In genomic region chr16:50508673-50509528, GRCm38 (mm10) we compare ENCODE assay signal across 26 mouse cellular contexts.
A peak's percentile ranks its signal among the peaks of the same experiment; 100 is the strongest.
DNase-seq lines count a peak whose midpoint lies in the region; ATAC-seq and TF ChIP-seq lines count a peak whose summit lies in the region.
"Had no signal": no experiment of that assay in that cellular context is flagged by ENCODE, and none has a peak within 500 bp of the region (broad histone marks: within the 10 kb centered on the region; RNA-seq: fewer than 3 reads in every experiment).

No protein-coding gene starts in this region.

- WGBS in intestine, embryonic 15.5 days, result 63% methylated on average over 14 of the region's 14 CpGs
- 47% methylated on average over 14 of the region's 14 CpGs for WGBS in intestine, postnatal 0 days
- 75% methylated on average over 14 of the region's 14 CpGs for WGBS in liver, embryonic 11.5 days

- intact Hi-C loops in heart, postnatal 36 days (cut with DNase I), result no loop called here
- intact Hi-C loops in left cerebral cortex, postnatal 36 days (cut with DNase I), result no loop called here

- H3K9ac ChIP-seq in MEL (ENCODE audit: control insufficient read depth, low read depth, low read length, poor library complexity, severe bottlenecking), result no peak overlapping the region
- H3K9ac ChIP-seq in intestine, embryonic 15.5 days, result no peak overlapping the region
- no peak overlapping the region for H3K9ac ChIP-seq in intestine, postnatal 0 days (ENCODE audit: low read depth, low read length)
- no peak overlapping the region for H3K9ac ChIP-seq in liver, embryonic 11.5 days (ENCODE audit: low read depth, low read length)
- H3K9ac ChIP-seq: embryonic facial prominence, embryonic 12.5 days; forebrain, embryonic 13.5 days; forebrain, embryonic 15.5 days had no signal

- TF ChIP-seq EP300 in MEL (IDR thresholded peaks at IDR 0.05; ENCODE audit: low read depth in 1 of 2, low read length in 2 of 2), result no peak

- H3K4me2 ChIP-seq in intestine, embryonic 15.5 days (replicated peaks), result no peak overlapping the region
- peak overlapping the region; percentile 45 for H3K4me2 ChIP-seq in intestine, postnatal 0 days (replicated peaks; ENCODE audit: low read depth)
- H3K4me2 ChIP-seq in liver, embryonic 11.5 days, result no peak overlapping the region
- H3K4me2 ChIP-seq: embryonic facial prominence, embryonic 12.5 days; forebrain, embryonic 13.5 days; forebrain, embryonic 15.5 days had no signal

- no peak overlapping the region for H3K27ac ChIP-seq in MEL (ENCODE audit: control insufficient read depth, low read depth, low read length)
- H3K27ac ChIP-seq in intestine, embryonic 15.5 days, result no peak overlapping the region
- peak overlapping the region; percentile 60 for H3K27ac ChIP-seq in intestine, postnatal 0 days (ENCODE audit: low read depth, low read length)
- no peak overlapping the region for H3K27ac ChIP-seq in liver, embryonic 11.5 days (ENCODE audit: low read depth, low read length)
- H3K27ac ChIP-seq: embryonic facial prominence, embryonic 10.5 days; embryonic facial prominence, embryonic 12.5 days; forebrain, embryonic 13.5 days; forebrain, embryonic 15.5 days had no signal

- no peaks in the 10 kb centered on the region for H3K9me3 ChIP-seq in MEL (replicated peaks; ENCODE audit: insufficient read depth, low read length)
- H3K9me3 ChIP-seq in intestine, embryonic 15.5 days, result no peaks in the 10 kb centered on the region
- no peaks in the 10 kb centered on the region for H3K9me3 ChIP-seq in intestine, postnatal 0 days (ENCODE audit: control insufficient read depth)
- no peaks in the 10 kb centered on the region for H3K9me3 ChIP-seq in liver, embryonic 11.5 days (ENCODE audit: control insufficient read depth, low read length)
- H3K9me3 ChIP-seq: embryonic facial prominence, embryonic 10.5 days; embryonic facial prominence, embryonic 12.5 days; forebrain, embryonic 13.5 days; forebrain, embryonic 15.5 days; G1E had no signal

- ATAC-seq in intestine, embryonic 15.5 days, result peak; percentile 95
- peak; percentile 93 for ATAC-seq in intestine, postnatal 0 days
- no peak for ATAC-seq in liver, embryonic 11.5 days (replicated peaks; ENCODE audit: low FRiP score)
- ATAC-seq: activated CD4-positive, CD25-positive, alpha-beta regulatory T cell, adult 4 months; CD4-positive, CD25-positive, alpha-beta regulatory T cell, adult 4 months; forebrain, embryonic 13.5 days; forebrain, embryonic 15.5 days; Patski had no signal

- H3K4me3 ChIP-seq in MEL (ENCODE audit: control insufficient read depth in 1 of 2, insufficient read depth in 1 of 2, low read depth in 2 of 2, low read length in 2 of 2), result 0 out of 4 replicates have a peak overlapping the region, but pooled peaks of 1 of the 2 experiments have one; percentile 4
- no peak overlapping the region for H3K4me3 ChIP-seq in intestine, embryonic 15.5 days (replicated peaks)
- no peak overlapping the region for H3K4me3 ChIP-seq in intestine, postnatal 0 days (ENCODE audit: low read depth, low read length)
- H3K4me3 ChIP-seq in liver, embryonic 11.5 days (ENCODE audit: low read depth, low read length), result no peak overlapping the region
- H3K4me3 ChIP-seq: embryonic facial prominence, embryonic 10.5 days; embryonic facial prominence, embryonic 12.5 days; forebrain, embryonic 13.5 days; forebrain, embryonic 15.5 days had no signal

- no peaks in the 10 kb centered on the region; a peak in 1 of 4 replicates for H3K27me3 ChIP-seq in MEL (ENCODE audit: control insufficient read depth in 1 of 2, insufficient read depth in 2 of 2, low read length in 2 of 2)
- no peaks in the 10 kb centered on the region for H3K27me3 ChIP-seq in intestine, embryonic 15.5 days (replicated peaks)
- no peaks in the 10 kb centered on the region for H3K27me3 ChIP-seq in intestine, postnatal 0 days (replicated peaks; ENCODE audit: control insufficient read depth, insufficient read depth, low read length)
- H3K27me3 ChIP-seq in liver, embryonic 11.5 days (replicated peaks; ENCODE audit: control insufficient read depth, insufficient read depth, low read length), result no peaks in the 10 kb centered on the region
- H3K27me3 ChIP-seq: CH12.LX; embryonic facial prominence, embryonic 12.5 days; forebrain, embryonic 13.5 days; forebrain, embryonic 15.5 days; Patski had no signal

- H3K79me2 ChIP-seq in MEL (ENCODE audit: control insufficient read depth, insufficient read depth, low read length, poor library complexity), result no peaks in the 10 kb centered on the region

- TF ChIP-seq CTCF in MEL (IDR thresholded peaks at IDR 0.05 in 2 of 3, conservative IDR thresholded peaks at IDR 0.05 in 1 of 3; ENCODE audit: control insufficient read depth in 1 of 3, insufficient read depth in 1 of 3, low read depth in 2 of 3, low read length in 3 of 3, poor library complexity in 1 of 3, severe bottlenecking in 1 of 3), result no peak
- no peak for TF ChIP-seq CTCF in intestine, postnatal 0 days (IDR thresholded peaks at IDR 0.05; ENCODE audit: low read depth)

- TF ChIP-seq POLR2A in MEL (IDR thresholded peaks at IDR 0.05; ENCODE audit: control insufficient read depth in 1 of 2, insufficient read depth in 1 of 2, low read depth in 1 of 2, low read length in 2 of 2, poor library complexity in 1 of 2), result no peak

- DNase-seq in heart, adult 11 months, result peak; percentile 56
- DNase-seq in heart, postnatal 36 days, result no peak
- DNase-seq in MEL (ENCODE audit: low read depth, low spot score), result peak; percentile 11
- no peak for DNase-seq in left cerebral cortex, postnatal 36 days (ENCODE audit: low spot score in 2 of 2)
- no peak for DNase-seq in liver, embryonic 11.5 days (ENCODE audit: low spot score)
- no peak for DNase-seq in layer of hippocampus, postnatal 36 days
- DNase-seq: adrenal gland, adult 8-10 months; adrenal gland, postnatal 14 days; adrenal gland, postnatal 36 days; B cell, adult 2 months; cerebellum, adult 11-12 months; cerebellum, adult 2 months; cerebellum, adult 9-10 months; cerebellum, postnatal 10 days; cerebellum, postnatal 25 days had no signal

- TF ChIP-seq RAD21 in MEL (IDR thresholded peaks at IDR 0.05; ENCODE audit: low read depth, low read length), result no peak

- H3K4me1 ChIP-seq in MEL (ENCODE audit: control insufficient read depth in 1 of 2, insufficient read depth in 2 of 2, low read length in 2 of 2), result no peaks in the 10 kb centered on the region
- H3K4me1 ChIP-seq in intestine, embryonic 15.5 days (replicated peaks), result no peaks in the 10 kb centered on the region
- H3K4me1 ChIP-seq in intestine, postnatal 0 days (replicated peaks; ENCODE audit: control insufficient read depth, insufficient read depth, low read length), result no peaks in the 10 kb centered on the region
- H3K4me1 ChIP-seq in liver, embryonic 11.5 days (replicated peaks; ENCODE audit: control insufficient read depth, insufficient read depth, low read length), result no peaks in the 10 kb centered on the region
- H3K4me1 ChIP-seq: embryonic facial prominence, embryonic 10.5 days; embryonic facial prominence, embryonic 12.5 days; forebrain, embryonic 13.5 days; forebrain, embryonic 15.5 days had no signal

- H3K36me3 ChIP-seq in MEL (ENCODE audit: control insufficient read depth in 1 of 2, insufficient read depth in 2 of 2, low read length in 2 of 2), result no peaks in the 10 kb centered on the region
- H3K36me3 ChIP-seq in intestine, embryonic 15.5 days, result no peaks in the 10 kb centered on the region
- no peaks in the 10 kb centered on the region for H3K36me3 ChIP-seq in intestine, postnatal 0 days (ENCODE audit: control insufficient read depth, insufficient read depth)
- no peaks in the 10 kb centered on the region for H3K36me3 ChIP-seq in liver, embryonic 11.5 days (ENCODE audit: control insufficient read depth, insufficient read depth, low read length)
- H3K36me3 ChIP-seq: embryonic facial prominence, embryonic 10.5 days; embryonic facial prominence, embryonic 12.5 days; forebrain, embryonic 15.5 days; G1E had no signal

TF ChIP-seq in MEL, 35 proteins besides CTCF, POLR2A, EP300 and RAD21:
- TF ChIP-seq MAFK (IDR thresholded peaks at IDR 0.05; ENCODE audit: borderline replicate concordance, low read depth, low read length), result no peak
- TF ChIP-seq ZC3H11A (IDR thresholded peaks at IDR 0.05; ENCODE audit: low read depth, low read length), result no peak
- no peak for TF ChIP-seq HCFC1 (IDR thresholded peaks at IDR 0.05; ENCODE audit: low read depth, low read length)
- TF ChIP-seq BHLHE40 (IDR thresholded peaks at IDR 0.05; ENCODE audit: borderline replicate concordance, low read depth, low read length), result no peak
- TF ChIP-seq POLR2AphosphoS5 (IDR thresholded peaks at IDR 0.05; ENCODE audit: borderline replicate concordance, low read depth, low read length), result no peak

Comparison
In these comparisons a context has a peak if more than half of its experiments do, and no peak if none do; other contexts are left out.
1. DNase-seq: peak in heart, adult 11 months (single experiment) and MEL (single experiment); none in heart, postnatal 36 days (0 of 2), left cerebral cortex, postnatal 36 days (0 of 2), liver, embryonic 11.5 days (single experiment) and layer of hippocampus, postnatal 36 days (0 of 2).